26 mouse cellular contexts compared by ENCODE assay signal in genomic region chr10:122102675-122103074, GRCm38 (mm10). TPM values are rescaled to one million over a fixed set of nuclear protein-coding genes. Genes with fewer than 3 reads are reported as not detected.
DNase-seq lines count a peak whose midpoint lies in the region; ATAC-seq lines count a peak whose summit lies in the region.
"Had no signal": no experiment of that assay in that cellular context is flagged by ENCODE, and none has a peak within 500 bp of the region (broad histone marks: within the 10 kb centered on the region; RNA-seq: fewer than 3 reads in every experiment).

No protein-coding gene starts in this region.

- intact Hi-C loops in heart, postnatal 10 days (cut with DNase I): loop anchor here (5.0 to 10.0 kb wide), 2 partner anchors 132 to 345 kb away; partner anchors contain the start of gene Avpr1a
- intact Hi-C loops in heart, postnatal 25 days (cut with DNase I): loop anchor here (5.0 kb wide), 1 partner anchor 345 kb away; the partner anchor contains the start of gene Avpr1a

- H3K4me3 ChIP-seq in heart, embryonic 12.5 days: no peak overlapping the region
- H3K4me3 ChIP-seq in heart, embryonic 15.5 days: no peak overlapping the region
- H3K4me3 ChIP-seq: embryonic facial prominence, embryonic 10.5 days; embryonic facial prominence, embryonic 13.5 days; erythroblast, embryonic 14.5 days; forebrain, embryonic 12.5 days; forebrain, embryonic 15.5 days had no signal

- WGBS in heart, embryonic 12.5 days: 61% methylated on average over 5 of the region's 5 CpGs
- WGBS in heart, embryonic 15.5 days: 39% methylated on average over 5 of the region's 5 CpGs

- no peak overlapping the region for H3K4me2 ChIP-seq in heart, embryonic 12.5 days
- no peak overlapping the region for H3K4me2 ChIP-seq in heart, embryonic 15.5 days
- H3K4me2 ChIP-seq: embryonic facial prominence, embryonic 13.5 days; forebrain, embryonic 12.5 days; forebrain, embryonic 15.5 days; hindbrain, embryonic 14.5 days had no signal

- no peaks in the 10 kb centered on the region for H3K36me3 ChIP-seq in heart, embryonic 12.5 days
- H3K36me3 ChIP-seq in heart, embryonic 15.5 days: no peaks in the 10 kb centered on the region
- H3K36me3 ChIP-seq: embryonic facial prominence, embryonic 10.5 days; embryonic facial prominence, embryonic 13.5 days; forebrain, embryonic 12.5 days; forebrain, embryonic 15.5 days had no signal

- no peak for ATAC-seq in heart, embryonic 12.5 days (ENCODE audit: insufficient number of reproducible peaks, low FRiP score)
- ATAC-seq in heart, embryonic 15.5 days (replicated peaks; ENCODE audit: insufficient number of reproducible peaks, insufficient read depth, low FRiP score, low read depth): peak; percentile 69; the same call in 1 of the 2 replicates
- ATAC-seq: activated CD4-positive, CD25-positive, alpha-beta regulatory T cell, adult 4 months; forebrain, embryonic 15.5 days; hindbrain, postnatal 0 days; inflammation-experienced regulatory T-cells, adult 6 months; intestine, embryonic 16.5 days had no signal

- no peak overlapping the region for H3K27ac ChIP-seq in heart, embryonic 12.5 days (ENCODE audit: poor library complexity, severe bottlenecking)
- H3K27ac ChIP-seq in heart, embryonic 15.5 days: 0 out of 2 replicates have a peak overlapping the region, but pooled peaks have one; percentile 40
- H3K27ac ChIP-seq: embryonic facial prominence, embryonic 10.5 days; embryonic facial prominence, embryonic 13.5 days; forebrain, embryonic 12.5 days; forebrain, embryonic 15.5 days; hindbrain, embryonic 14.5 days; hindbrain, postnatal 0 days had no signal

- no peaks in the 10 kb centered on the region for H3K9me3 ChIP-seq in heart, embryonic 12.5 days (replicated peaks)
- no peaks in the 10 kb centered on the region for H3K9me3 ChIP-seq in heart, embryonic 15.5 days (replicated peaks)
- H3K9me3 ChIP-seq: embryonic facial prominence, embryonic 10.5 days; embryonic facial prominence, embryonic 13.5 days; forebrain, embryonic 12.5 days; forebrain, embryonic 15.5 days had no signal

- H3K27me3 ChIP-seq in heart, embryonic 12.5 days (replicated peaks): no peaks in the 10 kb centered on the region; the same call in none of the 2 replicates
- H3K27me3 ChIP-seq in heart, embryonic 15.5 days: peaks cover 3% of the 10 kb centered on the region; the same call in 1 of the 2 replicates
- H3K27me3 ChIP-seq: forebrain, embryonic 12.5 days; forebrain, embryonic 15.5 days had no signal

- peak; percentile 85 for DNase-seq in heart, adult 11 months
- DNase-seq in heart, adult 8-10 months (ENCODE audit: low spot score): no peak
- DNase-seq in heart, postnatal 10 days: peak; percentile 23 to 28
- no peak for DNase-seq in heart, postnatal 25 days (ENCODE audit: low spot score)
- DNase-seq in lung, postnatal 10 days: peak; percentile 5
- no peak for DNase-seq in lung, postnatal 14 days
- DNase-seq: adrenal gland, adult 8-10 months; adrenal gland, postnatal 25 days; cerebellum, adult 11-12 months; cerebellum, adult 8-10 months; cerebellum, postnatal 36 days; embryo, embryonic 11 days; gastrocnemius, postnatal 25 days; kidney, adult 18-20 months had no signal

- H3K9ac ChIP-seq in heart, embryonic 12.5 days: no peak overlapping the region
- H3K9ac ChIP-seq in heart, embryonic 15.5 days: no peak overlapping the region
- H3K9ac ChIP-seq: embryonic facial prominence, embryonic 13.5 days; forebrain, embryonic 12.5 days; forebrain, embryonic 15.5 days; hindbrain, embryonic 14.5 days had no signal

- peaks cover 6% of the 10 kb centered on the region; the same call in 1 of the 2 replicates for H3K4me1 ChIP-seq in heart, embryonic 12.5 days (replicated peaks)
- H3K4me1 ChIP-seq in heart, embryonic 15.5 days (replicated peaks): peaks cover 10% of the 10 kb centered on the region; the same call in 1 of the 2 replicates
- H3K4me1 ChIP-seq: embryonic facial prominence, embryonic 10.5 days; embryonic facial prominence, embryonic 13.5 days; forebrain, embryonic 12.5 days; forebrain, embryonic 15.5 days had no signal

RNA-seq across cellular contexts. Expression of gene Rxylt1, which starts 5.5 kb away (rescaled TPM):
- polyA plus RNA-seq in heart, embryonic 12.5 days (2016; fragmentation: Nextera tagmentation; extraction: Ambion mirVana): 41.8 and 43.5 TPM in 2 replicates
- 42.5 and 42.9 TPM in 2 replicates for polyA plus RNA-seq in heart, embryonic 15.5 days (2015; fragmentation: Nextera tagmentation; extraction: Ambion mirVana)
- 10 to 100 TPM; 34.2 to 43.1 (median 38.1) TPM for total RNA-seq in heart, adult 8-10 months (2022)
- 10 to 100 TPM; 37.7 to 43.5 TPM for total RNA-seq in heart, postnatal 10 days (2021)
- total RNA-seq in heart, postnatal 25 days (2021): 10 to 100 TPM; 32.9 to 34.1 TPM

RNA-seq across cellular contexts. Expression of gene Srgap1, which starts 55.6 kb away (rescaled TPM):
- polyA plus RNA-seq in heart, embryonic 12.5 days (2016; fragmentation: Nextera tagmentation; extraction: Ambion mirVana): 8.5 and 8.6 TPM in 2 replicates
- polyA plus RNA-seq in heart, embryonic 15.5 days (2015; fragmentation: Nextera tagmentation; extraction: Ambion mirVana): 7.1 and 7.6 TPM in 2 replicates
- total RNA-seq in heart, adult 8-10 months (2022): 1 to 10 TPM; 1.1 to 1.8 (median 1.5) TPM
- 1 to 10 TPM; 8.2 to 8.4 TPM for total RNA-seq in heart, postnatal 10 days (2021)
- total RNA-seq in heart, postnatal 25 days (2021): 1 to 10 TPM; 2.0 to 2.4 TPM

Comparison
In these comparisons a context has a peak if more than half of its experiments do, and no peak if none do; other contexts are left out.
1. DNase-seq: peak in heart, adult 11 months (single experiment), heart, postnatal 10 days (2 of 2) and lung, postnatal 10 days (single experiment); none in heart, adult 8-10 months (single experiment), heart, postnatal 25 days (single experiment) and lung, postnatal 14 days (single experiment).